Mouse (Mus musculus) spleen, adult 2 months (tissue): ENCODE results near the gene Serpina1f.

Source experiments
- CTCF ChIP-seq: fragments of 200-500 bp; IDR thresholded peaks from 2 replicates; pipeline ENCODE4 v1.5.1; 2011; ENCODE audit warnings: mild to moderate bottlenecking, inconsistent platforms; ENCODE audit not compliant: insufficient read depth, insufficient read length, insufficient replicate concordance; ENCODE audit errors: extremely low read depth
- POLR2A ChIP-seq: fragments of 200-500 bp; IDR thresholded peaks from 2 replicates; pipeline ENCODE4 v1.6.1; 2011; ENCODE audit warnings: low read depth, low read length, inconsistent platforms

GRCm38 (mm10) chr12:103705547-103705946 lies 10.2 kb upstream of the Serpina1f start:
- no peak for TF ChIP-seq CTCF
- no peak for TF ChIP-seq POLR2A
